Mouse (Mus musculus) cortical plate, adult 2 months (tissue): Measurements from ENCODE around the gene Rps29.

ENCODE experiments used
- CTCF ChIP-seq: fragments of 200-500 bp; IDR thresholded peaks from 2 replicates; pipeline ENCODE4 v1.5.1; 2011; ENCODE audit warnings: mild to moderate bottlenecking, control low read depth, low read length; ENCODE audit not compliant: insufficient read depth; ENCODE audit errors: extremely low read depth
- POLR2A ChIP-seq: fragments of 200-500 bp; IDR thresholded peaks from 2 replicates; pipeline ENCODE4 v1.6.1; 2011; ENCODE audit warnings: mild to moderate bottlenecking, low read length, control low read depth; ENCODE audit not compliant: insufficient read depth; ENCODE audit errors: extremely low read depth

- TF ChIP-seq CTCF = no peak
- no peak for TF ChIP-seq POLR2A
Measured at GRCm38 (mm10) chr12:69175975-69176374, 17.0 kb upstream of the Rps29 start.
